Mouse (Mus musculus) spleen, adult 2 months (tissue): ENCODE measurements around the gene Npl. TPM values are rescaled to one million over a fixed set of nuclear protein-coding genes. Genes with fewer than 3 reads are reported as not detected.
"Not testable (repeated sequence)": the region's sequence is repeated elsewhere in the genome, so short reads cannot be mapped to it uniquely, and the experiment has no call there.

ENCODE experiments used
- DNase-seq, 2 experiments: peaks; one replicate each; pipeline versions ENCODE4 v3.0.0 to v3.0.0-alpha.2; 2012 to 2021; ENCODE audit warnings: low spot score in 2 of 2, low read depth in 1 of 2
- H3K27ac ChIP-seq: fragments of 200-500 bp; 2 replicates; pipeline ENCODE4 v1.5.1; 2012; ENCODE audit warnings: low read length, inconsistent platforms; ENCODE audit not compliant: insufficient read depth
- H3K27me3 ChIP-seq: fragments of 200-500 bp; 2 replicates; pipeline ENCODE4 v1.6.1; 2012; ENCODE audit warnings: mild to moderate bottlenecking, moderate library complexity, low read length, inconsistent platforms; ENCODE audit not compliant: control insufficient read depth, insufficient read depth
- H3K36me3 ChIP-seq: fragments of 200-500 bp; 2 replicates; pipeline ENCODE4 v1.6.1; 2012; ENCODE audit warnings: mild to moderate bottlenecking, low read length, inconsistent platforms; ENCODE audit not compliant: control insufficient read depth, insufficient read depth
- H3K4me1 ChIP-seq: fragments of 200-500 bp; 2 replicates; pipeline ENCODE4 v1.6.1; 2011; ENCODE audit warnings: inconsistent platforms; ENCODE audit not compliant: control insufficient read depth, insufficient read depth, insufficient read length
- H3K4me3 ChIP-seq: fragments of 200-500 bp; 2 replicates; pipeline ENCODE4 v1.5.1; 2011; ENCODE audit warnings: mild to moderate bottlenecking, inconsistent platforms; ENCODE audit not compliant: insufficient read depth, insufficient read length; ENCODE audit errors: extremely low read depth
- CTCF ChIP-seq: fragments of 200-500 bp; IDR thresholded peaks from 2 replicates; pipeline ENCODE4 v1.5.1; 2011; ENCODE audit warnings: mild to moderate bottlenecking, inconsistent platforms; ENCODE audit not compliant: insufficient read depth, insufficient read length, insufficient replicate concordance; ENCODE audit errors: extremely low read depth
- POLR2A ChIP-seq: fragments of 200-500 bp; IDR thresholded peaks from 2 replicates; pipeline ENCODE4 v1.6.1; 2011; ENCODE audit warnings: low read depth, low read length, inconsistent platforms
- WGBS: fragments of 180-500 bp; shearing (Covaris S2); methylation state at CpG from one replicate; pipeline ENCODE4 v1.1.7; 2018; 5-methylcytosine and 5-hydroxymethylcytosine counted together
- polyA plus RNA-seq: library from polyadenylated mRNA; depleted of rRNA; stranded (reverse); fragments of >200 nt; gene quantifications from 2 replicates; pipeline ENCODE4 v1.2.3, GENCODE M21; 2012

Gene Npl
- polyA plus RNA-seq, 1 experiment: 1.9 TPM

DNA sequence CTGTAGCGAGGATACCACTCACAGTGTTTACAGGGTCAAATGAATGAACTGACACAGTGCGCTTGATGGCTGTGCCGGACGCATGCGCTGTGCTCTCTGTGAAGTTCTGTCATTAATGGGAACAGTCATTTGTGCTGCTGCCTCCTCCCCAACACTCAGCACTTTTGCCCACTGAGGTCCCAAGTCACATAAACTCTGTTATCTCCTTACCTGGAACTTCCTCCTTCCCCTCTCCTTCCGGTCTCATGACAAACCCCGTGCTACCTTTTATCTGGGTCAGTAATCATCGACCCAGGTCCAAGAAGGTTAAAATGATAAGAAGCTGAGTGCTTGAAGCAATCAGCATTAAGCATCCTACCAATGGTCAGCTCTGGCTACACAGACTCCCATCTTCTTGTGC, 2.3 kb downstream of the Npl start:
- no peak for DNase-seq
- no peaks in the 10 kb centered on the region for H3K36me3 ChIP-seq
- 0 out of 2 replicates have a peak, but pooled peaks cover 6% of the 10 kb centered on the region for H3K27me3 ChIP-seq
- WGBS: 53% methylated on average over 8 of the region's 8 CpGs
- H3K4me3 ChIP-seq: no peak overlapping the region
- no peak for TF ChIP-seq CTCF
- TF ChIP-seq POLR2A: no peak
- peaks cover 5% of the 10 kb centered on the region; the same call in 1 of the 2 replicates for H3K4me1 ChIP-seq
- no peak overlapping the region for H3K27ac ChIP-seq

DNA sequence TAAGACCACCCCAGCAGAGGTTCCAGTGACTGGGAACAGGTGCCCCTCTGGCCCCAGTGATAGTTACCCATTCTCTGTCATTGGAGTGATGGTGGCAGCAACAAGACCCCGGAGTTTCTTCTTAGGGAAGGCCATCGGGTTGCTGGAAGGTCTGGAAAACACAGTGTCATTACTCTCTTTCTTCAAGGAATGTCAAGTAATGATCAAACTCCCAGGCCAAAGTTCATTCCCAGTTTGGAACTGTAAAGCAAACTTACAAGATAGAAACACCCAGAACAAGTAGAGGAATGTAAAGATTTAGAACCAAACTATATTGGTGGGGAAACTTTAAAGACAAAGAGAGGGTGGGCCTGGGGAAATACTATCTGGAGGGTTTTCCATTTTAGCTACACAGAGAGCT, 4.6 kb downstream of the Npl start:
- TF ChIP-seq CTCF: no peak
- no peak for TF ChIP-seq POLR2A
- Histone ChIP-seq H3K4me3 (no peak overlapping the region), H3K4me1 (peaks cover 5% of the 10 kb centered on the region; the same call in 1 of the 2 replicates), H3K36me3 (no peaks in the 10 kb centered on the region), H3K27ac (no peak overlapping the region), H3K27me3 (0 out of 2 replicates have a peak, but pooled peaks cover 6% of the 10 kb centered on the region)
- no peak for DNase-seq
- 96% methylated on average over 2 of the region's 2 CpGs for WGBS

DNA sequence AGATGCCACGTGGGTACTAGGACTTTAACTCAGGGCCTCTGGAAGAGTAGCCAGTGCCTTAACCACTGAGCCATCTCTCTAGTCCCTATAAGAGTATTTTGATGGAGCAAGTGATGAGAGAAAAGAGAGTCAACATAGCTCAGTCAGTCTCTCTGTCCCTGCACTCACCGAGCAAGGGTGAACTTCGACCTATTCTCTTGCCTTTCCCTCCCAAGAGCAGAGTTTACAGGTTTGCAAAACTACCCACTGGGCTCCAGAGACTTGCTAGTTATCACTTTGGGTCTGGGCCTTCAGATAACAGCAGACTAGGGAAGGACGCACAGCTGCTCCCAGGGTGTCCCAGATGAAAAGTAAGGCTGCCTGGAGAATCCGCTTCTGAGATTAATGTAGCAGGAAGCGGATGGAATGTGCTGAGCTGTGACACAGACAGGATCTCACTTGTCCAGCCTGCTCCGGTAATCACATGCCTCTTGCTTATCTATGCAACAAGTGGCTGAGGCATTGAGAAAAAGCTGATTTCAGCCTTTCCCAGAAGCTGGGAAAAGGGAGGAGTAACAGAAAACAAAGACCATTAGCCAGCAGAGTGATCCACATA, 7.0 kb downstream of the Npl start:
- 80% methylated on average over 7 of the region's 7 CpGs for WGBS
- Histone ChIP-seq H3K4me3 (no peak overlapping the region), H3K27me3 (no peaks in the 10 kb centered on the region), H3K4me1 (no peaks in the 10 kb centered on the region), H3K27ac (no peak overlapping the region), H3K36me3 (no peaks in the 10 kb centered on the region)
- no peak for DNase-seq
- TF ChIP-seq CTCF: no peak
- no peak for TF ChIP-seq POLR2A

DNA sequence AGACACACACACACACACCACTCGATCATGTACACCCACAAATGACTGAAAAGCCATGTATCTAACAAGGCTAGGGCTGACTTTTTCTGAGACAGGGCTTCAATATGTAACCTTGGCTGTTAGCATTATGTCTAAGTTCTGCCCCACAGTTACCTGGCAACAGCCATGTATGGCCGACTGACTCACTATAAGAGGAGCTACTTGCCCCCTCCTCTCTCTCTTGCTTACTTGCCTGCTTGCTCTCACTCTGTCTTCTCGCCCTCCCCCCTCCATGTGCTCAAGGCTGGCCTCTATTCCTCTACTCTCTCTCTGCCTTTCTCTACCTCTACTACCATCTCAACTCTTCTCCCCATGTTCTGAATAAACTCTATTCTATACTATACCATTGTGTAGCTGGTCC, 9.1 kb downstream of the Npl start:
- Histone ChIP-seq H3K27me3 (no peaks in the 10 kb centered on the region), H3K36me3 (no peaks in the 10 kb centered on the region), H3K4me3 (no peak overlapping the region), H3K4me1 (no peaks in the 10 kb centered on the region), H3K27ac (no peak overlapping the region)
- no peak for TF ChIP-seq CTCF
- no peak for TF ChIP-seq POLR2A
- 83% methylated on average over 3 of the region's 3 CpGs for WGBS
- no peak for DNase-seq

DNA sequence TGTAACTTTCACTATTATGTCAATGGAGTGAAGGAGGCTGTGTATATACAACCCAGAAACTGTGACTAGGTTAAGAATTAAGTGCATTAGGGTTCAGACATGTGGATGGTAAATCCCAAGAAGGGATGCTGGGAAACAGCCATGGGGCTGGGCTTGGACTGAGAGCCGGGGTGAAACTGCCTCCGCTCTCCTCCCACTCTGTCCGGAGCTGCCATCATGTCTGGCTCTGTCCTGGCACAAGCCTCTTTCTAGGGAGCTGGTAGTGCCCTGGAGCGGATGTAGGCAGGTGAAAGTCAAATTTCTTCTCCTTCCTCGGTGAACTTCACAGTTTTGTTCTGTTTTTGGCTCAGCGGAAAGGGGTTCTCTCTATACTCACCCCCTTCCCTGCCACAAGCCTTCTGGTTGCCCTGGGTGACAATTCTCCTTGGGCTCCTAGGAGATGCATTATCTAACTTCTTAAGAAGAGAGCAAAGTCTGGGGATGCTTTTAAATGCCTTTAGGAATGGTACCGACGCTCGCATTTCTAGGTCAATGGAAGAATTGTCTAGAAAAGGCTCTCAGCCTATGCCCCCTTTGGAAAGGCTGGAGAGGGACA, 10.0 kb downstream of the Npl start:
- WGBS: 91% methylated on average over 9 of the region's 9 CpGs
- no peak for TF ChIP-seq CTCF
- no peak for TF ChIP-seq POLR2A
- DNase-seq: no peak
- Histone ChIP-seq H3K4me3 (no peak overlapping the region), H3K27ac (no peak overlapping the region), H3K36me3 (no peaks in the 10 kb centered on the region), H3K4me1 (no peaks in the 10 kb centered on the region), H3K27me3 (no peaks in the 10 kb centered on the region)

DNA sequence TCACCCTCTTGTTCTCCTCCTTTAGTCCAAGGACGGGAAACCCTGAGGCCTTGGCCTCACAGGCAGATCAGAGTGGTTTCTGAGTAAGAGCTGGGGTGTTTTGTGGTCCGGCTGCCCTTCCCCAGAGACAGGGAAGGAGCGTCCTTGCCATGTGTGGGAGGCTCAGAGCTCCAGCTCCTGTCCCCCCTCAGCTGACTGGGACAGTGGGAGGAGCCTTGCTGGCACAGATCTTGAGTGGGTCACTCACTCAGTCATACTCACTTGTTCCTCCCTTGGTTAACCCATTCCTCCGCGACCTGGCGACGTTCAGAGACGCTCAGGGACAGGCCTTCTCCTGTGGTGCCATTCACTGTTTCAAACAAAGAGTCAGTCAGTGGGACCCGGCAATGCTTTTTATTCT, 14.2 kb downstream of the Npl start:
- H3K27me3 ChIP-seq: no peaks in the 10 kb centered on the region
- no peak overlapping the region for H3K27ac ChIP-seq
- no peak for TF ChIP-seq POLR2A
- no peak for TF ChIP-seq CTCF
- no peaks in the 10 kb centered on the region for H3K36me3 ChIP-seq
- no peak overlapping the region for H3K4me3 ChIP-seq
- 78% methylated on average over 9 of the region's 9 CpGs for WGBS
- H3K4me1 ChIP-seq: peaks cover 4% of the 10 kb centered on the region; the same call in 1 of the 2 replicates
- no peak for DNase-seq

DNA sequence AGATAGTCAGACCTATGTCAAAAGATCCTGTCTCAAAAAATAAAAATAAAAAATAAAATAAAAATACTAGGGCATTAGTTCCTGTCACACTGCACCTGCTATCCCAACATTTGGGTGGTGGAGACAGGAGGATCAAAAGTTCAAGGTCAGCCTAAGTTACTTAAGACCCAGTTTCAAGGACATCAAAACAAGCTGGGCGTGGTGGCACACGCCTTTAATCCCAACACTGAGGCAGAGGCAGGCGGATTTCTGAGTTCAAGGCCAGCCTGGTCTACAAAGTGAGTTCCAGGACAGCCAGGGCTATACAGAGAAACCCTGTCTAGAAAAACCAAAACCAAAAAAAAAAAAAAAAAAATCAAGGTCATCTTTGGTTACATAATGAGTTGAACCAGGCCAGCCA, 16.9 kb downstream of the Npl start:
- DNase-seq, H3K4me3 ChIP-seq, H3K27me3 ChIP-seq, H3K4me1 ChIP-seq, H3K36me3 ChIP-seq, H3K27ac ChIP-seq: not testable (repeated sequence)
- 82% methylated on average over 3 of the region's 3 CpGs for WGBS
